Mouse (Mus musculus) heart, adult 2 months (tissue): ENCODE measurements at regions not wholly inside any gene's neighbourhood (a gene's known extent, or its start where the extent isn't known, plus 50 kb on each side); places are given as distances from the start of the nearest gene placed in this dataset.

ENCODE experiments used
- CTCF ChIP-seq: fragments of 200-600 bp; IDR thresholded peaks from 2 replicates; pipeline ENCODE4 v1.8.1; 2022; ENCODE audit warnings: antibody characterized with exemption, mild to moderate bottlenecking, moderate library complexity
- POLR2A ChIP-seq: fragments of 200-500 bp; IDR thresholded peaks from 2 replicates; pipeline ENCODE4 v1.6.1; 2011; ENCODE audit warnings: mild to moderate bottlenecking, low read depth, low read length, control low read depth; ENCODE audit not compliant: insufficient read depth

- no peak for TF ChIP-seq CTCF
- no peak for TF ChIP-seq POLR2A
These were observed 375.3 kb upstream of the Npvf start for GRCm38 (mm10) chr6:51029516-51029915.
